Mouse (Mus musculus): ENCODE results near the gene Man2a2.

GRCm38 (mm10) chr7:80386235-80386930 is 15.2 kb upstream of the Man2a2 start:
- TF ChIP-seq CTCF (IDR thresholded peaks at IDR 0.05; ENCODE audit: low read depth): peak; percentile 98
- TF ChIP-seq EP300 (IDR thresholded peaks at IDR 0.05; ENCODE audit: low read depth): no peak

All from heart, postnatal 0 days (tissue).